Mouse (Mus musculus) 3134 (cell line): Measurements from ENCODE around the gene Nkx2-3.

Experiments used
- DNase-seq: peaks from one replicate; pipeline ENCODE4 v3.0.0-alpha.2; 2011; ENCODE audit warnings: low spot score; ENCODE audit not compliant: insufficient read length; ENCODE audit errors: extremely low read depth

The Nkx2-3 gene

DNA sequence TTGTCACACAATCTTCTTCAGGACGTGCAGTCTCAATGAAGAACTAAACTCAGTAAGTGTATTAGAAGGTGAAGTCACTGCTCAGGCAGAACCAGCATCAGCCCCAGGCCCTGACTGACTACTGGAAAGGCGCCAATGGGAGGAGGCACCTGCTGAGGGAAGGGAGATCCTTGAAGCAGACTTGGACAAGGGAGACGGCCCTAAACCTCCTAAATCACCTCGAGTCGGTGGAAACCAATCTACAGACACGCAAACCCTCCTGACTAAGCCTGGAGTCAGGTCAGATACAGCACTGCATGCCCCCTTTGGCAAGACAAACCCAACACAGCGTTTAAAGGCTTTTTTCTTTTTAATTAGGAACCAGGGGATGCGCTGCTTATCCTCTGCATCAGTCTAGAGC, 51.3 kb downstream of the Nkx2-3 start:
- DNase-seq, result no peak
